Mouse (Mus musculus): Measurements from ENCODE around the gene Cdk5rap2. TPM values are rescaled to one million over a fixed set of nuclear protein-coding genes. Genes with fewer than 3 reads are reported as not detected.

The Cdk5rap2 gene
- polyA plus RNA-seq, 1 experiment from 2014 or later: 20.2 TPM

GRCm38 (mm10) chr4:70402109-70402819 lies 8.0 kb downstream of the Cdk5rap2 start:
- WGBS: 71% methylated on average over 9 of the region's 9 CpGs
- ATAC-seq (ENCODE audit: low FRiP score) (peak; percentile 62; the same call in 1 of the 2 replicates), DNase-seq (ENCODE audit: low spot score) (peak; percentile 25)
- Histone ChIP-seq H3K9ac (ENCODE audit: low read depth, low read length) (no peak overlapping the region), H3K4me3 (ENCODE audit: low read depth, low read length) (no peak overlapping the region), H3K36me3 (ENCODE audit: control insufficient read depth, insufficient read depth, low read length) (no peaks in the 10 kb centered on the region), H3K9me3 (ENCODE audit: control insufficient read depth, low read length) (no peaks in the 10 kb centered on the region), H3K27me3 (ENCODE audit: control insufficient read depth, insufficient read depth, low read length) (no peaks in the 10 kb centered on the region), H3K4me2 (replicated peaks; ENCODE audit: low read depth, low read length) (no peak overlapping the region), H3K4me1 (replicated peaks; ENCODE audit: control insufficient read depth, insufficient read depth, low read length) (no peaks in the 10 kb centered on the region), H3K27ac (ENCODE audit: low read depth, low read length) (no peak overlapping the region)

DNA sequence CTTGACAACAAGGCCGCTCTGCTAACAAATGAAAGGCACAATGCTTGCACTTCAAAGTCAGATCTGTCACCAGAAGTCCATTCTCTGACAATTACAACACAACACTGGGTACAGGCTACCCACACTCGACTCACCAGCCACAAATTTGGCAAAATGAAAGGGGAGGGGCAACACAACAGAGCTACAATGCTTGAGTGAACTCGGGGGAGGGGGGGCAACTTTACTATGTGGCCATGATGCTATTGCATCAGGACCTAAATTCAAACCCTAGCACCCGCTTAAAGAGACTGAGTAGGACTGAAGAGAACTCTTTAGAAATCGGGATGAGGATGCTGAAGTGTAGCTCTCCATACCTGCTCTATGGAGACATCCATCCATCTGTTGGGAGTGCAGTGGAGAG lies 10.8 kb downstream of the Cdk5rap2 start:
- no peak overlapping the region for H3K4me3 ChIP-seq (ENCODE audit: low read depth, low read length)
- DNase-seq (ENCODE audit: low spot score) (no peak), ATAC-seq (ENCODE audit: low FRiP score) (no peak)
- H3K9ac ChIP-seq (ENCODE audit: low read depth, low read length): no peak overlapping the region
- no peak overlapping the region for H3K27ac ChIP-seq (ENCODE audit: low read depth, low read length)
- no peak overlapping the region for H3K4me2 ChIP-seq (replicated peaks; ENCODE audit: low read depth, low read length)
- H3K9me3 ChIP-seq (ENCODE audit: control insufficient read depth, low read length): no peaks in the 10 kb centered on the region
- no peaks in the 10 kb centered on the region for H3K27me3 ChIP-seq (ENCODE audit: control insufficient read depth, insufficient read depth, low read length)
- H3K4me1 ChIP-seq (replicated peaks; ENCODE audit: control insufficient read depth, insufficient read depth, low read length): no peaks in the 10 kb centered on the region
- H3K36me3 ChIP-seq (ENCODE audit: control insufficient read depth, insufficient read depth, low read length): no peaks in the 10 kb centered on the region
- 80% methylated on average over 5 of the region's 5 CpGs for WGBS

- H3K4me1 ChIP-seq (replicated peaks; ENCODE audit: control insufficient read depth, insufficient read depth, low read length): no peaks in the 10 kb centered on the region
- DNase-seq (ENCODE audit: low spot score): no peak
- no peak overlapping the region for H3K4me2 ChIP-seq (replicated peaks; ENCODE audit: low read depth, low read length)
- H3K27ac ChIP-seq (ENCODE audit: low read depth, low read length): no peak overlapping the region
- no peak overlapping the region for H3K9ac ChIP-seq (ENCODE audit: low read depth, low read length)
- H3K4me3 ChIP-seq (ENCODE audit: low read depth, low read length): no peak overlapping the region
- no peak for ATAC-seq (ENCODE audit: low FRiP score)
- H3K27me3 ChIP-seq (ENCODE audit: control insufficient read depth, insufficient read depth, low read length): no peaks in the 10 kb centered on the region
- H3K9me3 ChIP-seq (ENCODE audit: control insufficient read depth, low read length): no peaks in the 10 kb centered on the region
- no peaks in the 10 kb centered on the region for H3K36me3 ChIP-seq (ENCODE audit: control insufficient read depth, insufficient read depth, low read length)
- 85% methylated on average over 2 of the region's 2 CpGs for WGBS
These were observed 11.2 kb downstream of the Cdk5rap2 start for GRCm38 (mm10) chr4:70399074-70399473.

- no peak for ATAC-seq (ENCODE audit: low FRiP score)
- no peaks in the 10 kb centered on the region for H3K4me1 ChIP-seq (replicated peaks; ENCODE audit: control insufficient read depth, insufficient read depth, low read length)
- no peak overlapping the region for H3K27ac ChIP-seq (ENCODE audit: low read depth, low read length)
- DNase-seq (ENCODE audit: low spot score): no peak
- no peak overlapping the region for H3K4me3 ChIP-seq (ENCODE audit: low read depth, low read length)
- no peak overlapping the region for H3K9ac ChIP-seq (ENCODE audit: low read depth, low read length)
- no peaks in the 10 kb centered on the region for H3K27me3 ChIP-seq (ENCODE audit: control insufficient read depth, insufficient read depth, low read length)
- no peaks in the 10 kb centered on the region for H3K9me3 ChIP-seq (ENCODE audit: control insufficient read depth, low read length)
- H3K4me2 ChIP-seq (replicated peaks; ENCODE audit: low read depth, low read length): no peak overlapping the region
- WGBS: 85% methylated on average over 4 of the region's 4 CpGs
- no peaks in the 10 kb centered on the region for H3K36me3 ChIP-seq (ENCODE audit: control insufficient read depth, insufficient read depth, low read length)
These were observed 12.2 kb downstream of the Cdk5rap2 start for GRCm38 (mm10) chr4:70398088-70398487.

DNA sequence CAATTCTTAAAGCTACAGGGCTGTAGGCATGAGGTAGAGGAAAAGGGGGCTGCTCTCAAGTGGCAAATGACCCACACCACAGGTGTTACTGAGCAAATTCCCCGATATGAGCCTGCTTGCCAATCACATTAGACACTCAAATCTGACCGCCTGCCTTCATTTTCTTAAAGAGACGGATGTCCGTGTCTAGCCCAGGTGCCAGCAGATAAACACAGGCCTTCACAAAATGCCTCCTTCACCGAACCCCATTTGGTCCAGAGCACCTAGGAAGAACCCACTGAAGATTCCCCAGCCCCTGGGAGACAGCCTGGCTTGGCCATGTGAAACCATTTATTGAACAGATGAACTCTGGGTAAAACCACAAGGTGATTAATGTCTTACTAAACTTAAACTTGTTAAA lies 13.5 kb downstream of the Cdk5rap2 start:
- Histone ChIP-seq H3K4me3 (ENCODE audit: low read depth, low read length) (no peak overlapping the region), H3K27ac (ENCODE audit: low read depth, low read length) (no peak overlapping the region), H3K27me3 (ENCODE audit: control insufficient read depth, insufficient read depth, low read length) (no peaks in the 10 kb centered on the region), H3K9me3 (ENCODE audit: control insufficient read depth, low read length) (no peaks in the 10 kb centered on the region), H3K4me1 (replicated peaks; ENCODE audit: control insufficient read depth, insufficient read depth, low read length) (no peaks in the 10 kb centered on the region), H3K4me2 (replicated peaks; ENCODE audit: low read depth, low read length) (no peak overlapping the region), H3K36me3 (ENCODE audit: control insufficient read depth, insufficient read depth, low read length) (no peaks in the 10 kb centered on the region), H3K9ac (ENCODE audit: low read depth, low read length) (no peak overlapping the region)
- WGBS: 90% methylated on average over 5 of the region's 5 CpGs
- no peak for DNase-seq (ENCODE audit: low spot score)
- no peak for ATAC-seq (ENCODE audit: low FRiP score)

DNA sequence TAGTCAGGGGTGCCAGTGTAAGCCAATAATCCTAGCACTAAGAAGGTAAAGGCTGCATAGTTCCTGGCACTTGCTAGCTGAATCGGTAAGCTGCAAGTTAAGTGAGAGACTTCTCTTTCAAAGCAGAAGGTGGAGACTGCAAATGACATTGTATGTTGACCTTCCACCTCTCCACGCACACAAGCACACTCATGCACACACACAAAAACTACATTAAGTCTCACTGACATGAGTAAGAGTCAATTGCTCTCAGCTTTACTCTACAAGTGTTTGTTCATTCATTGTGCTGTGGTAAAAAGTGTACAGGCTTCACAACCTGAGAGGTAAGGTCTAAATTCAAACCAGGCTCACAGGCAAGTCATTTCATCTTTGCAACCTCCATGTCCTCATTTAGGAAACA lies 15.5 kb downstream of the Cdk5rap2 start:
- H3K36me3 ChIP-seq (ENCODE audit: control insufficient read depth, insufficient read depth, low read length): no peaks in the 10 kb centered on the region
- DNase-seq (ENCODE audit: low spot score): no peak
- WGBS: 91% methylated on average over 2 of the region's 2 CpGs

DNA sequence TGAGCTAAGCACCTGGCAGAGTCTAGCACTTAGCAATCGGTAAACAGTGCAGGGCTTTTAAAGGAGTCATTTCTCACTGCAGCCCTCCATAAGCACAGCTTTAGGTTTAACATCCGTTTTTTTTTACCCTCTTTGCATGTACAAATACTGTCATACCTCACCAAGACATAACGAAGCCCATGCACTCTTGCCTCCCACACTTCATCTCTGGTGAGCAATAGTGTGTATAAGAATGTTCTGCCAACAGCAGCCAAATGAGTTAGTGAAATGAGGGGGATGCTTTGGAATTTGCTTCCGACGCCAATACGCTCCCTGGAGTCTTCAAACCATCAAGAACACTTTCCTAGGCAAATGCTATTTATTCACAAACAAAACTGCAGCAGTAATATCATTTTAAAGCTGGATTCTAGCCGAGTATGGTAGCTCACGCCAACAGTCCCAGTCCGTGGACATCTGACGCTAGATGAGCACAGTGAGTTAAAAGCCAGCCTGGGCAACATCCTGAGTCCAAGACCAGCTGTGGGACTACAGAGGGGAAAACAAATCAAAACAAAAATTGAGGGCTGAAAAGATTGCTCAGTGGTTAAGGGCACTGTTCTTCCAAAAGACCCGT lies 18.4 kb downstream of the Cdk5rap2 start:
- Histone ChIP-seq H3K4me1 (replicated peaks; ENCODE audit: control insufficient read depth, insufficient read depth, low read length) (no peaks in the 10 kb centered on the region), H3K36me3 (ENCODE audit: control insufficient read depth, insufficient read depth, low read length) (no peaks in the 10 kb centered on the region), H3K9ac (ENCODE audit: low read depth, low read length) (no peak overlapping the region), H3K27ac (ENCODE audit: low read depth, low read length) (no peak overlapping the region), H3K9me3 (ENCODE audit: control insufficient read depth, low read length) (no peaks in the 10 kb centered on the region), H3K4me3 (ENCODE audit: low read depth, low read length) (no peak overlapping the region), H3K4me2 (replicated peaks; ENCODE audit: low read depth, low read length) (no peak overlapping the region), H3K27me3 (ENCODE audit: control insufficient read depth, insufficient read depth, low read length) (no peaks in the 10 kb centered on the region)
- 92% methylated on average over 11 of the region's 11 CpGs for WGBS
- DNase-seq (ENCODE audit: low spot score): no peak
- no peak for ATAC-seq (ENCODE audit: low FRiP score)

More for the DNA sequence above, 15.5 kb downstream of the Cdk5rap2 start:
- H3K4me3 ChIP-seq (ENCODE audit: low read depth, low read length): no peak overlapping the region
- no peak overlapping the region for H3K4me2 ChIP-seq (replicated peaks; ENCODE audit: low read depth, low read length)
- no peaks in the 10 kb centered on the region for H3K9me3 ChIP-seq (ENCODE audit: control insufficient read depth, low read length)
- no peak overlapping the region for H3K9ac ChIP-seq (ENCODE audit: low read depth, low read length)
- H3K4me1 ChIP-seq (replicated peaks; ENCODE audit: control insufficient read depth, insufficient read depth, low read length): no peaks in the 10 kb centered on the region
- no peaks in the 10 kb centered on the region for H3K27me3 ChIP-seq (ENCODE audit: control insufficient read depth, insufficient read depth, low read length)
- no peak for ATAC-seq (ENCODE audit: low FRiP score)
- no peak overlapping the region for H3K27ac ChIP-seq (ENCODE audit: low read depth, low read length)

- Histone ChIP-seq H3K9me3 (ENCODE audit: control insufficient read depth, low read length) (no peaks in the 10 kb centered on the region), H3K9ac (ENCODE audit: low read depth, low read length) (no peak overlapping the region), H3K4me1 (replicated peaks; ENCODE audit: control insufficient read depth, insufficient read depth, low read length) (no peaks in the 10 kb centered on the region), H3K27ac (ENCODE audit: low read depth, low read length) (no peak overlapping the region), H3K4me3 (ENCODE audit: low read depth, low read length) (no peak overlapping the region), H3K4me2 (replicated peaks; ENCODE audit: low read depth, low read length) (no peak overlapping the region), H3K36me3 (ENCODE audit: control insufficient read depth, insufficient read depth, low read length) (no peaks in the 10 kb centered on the region), H3K27me3 (ENCODE audit: control insufficient read depth, insufficient read depth, low read length) (no peaks in the 10 kb centered on the region)
- DNase-seq (ENCODE audit: low spot score) (no peak), ATAC-seq (ENCODE audit: low FRiP score) (no peak)
- WGBS: 87% methylated on average over 9 of the region's 9 CpGs
These were observed 19.2 kb downstream of the Cdk5rap2 start for GRCm38 (mm10) chr4:70391073-70391472.

GRCm38 (mm10) chr4:70386206-70386605 lies 24.0 kb downstream of the Cdk5rap2 start:
- Histone ChIP-seq H3K4me2 (replicated peaks; ENCODE audit: low read depth, low read length) (no peak overlapping the region), H3K9me3 (ENCODE audit: control insufficient read depth, low read length) (no peaks in the 10 kb centered on the region), H3K27ac (ENCODE audit: low read depth, low read length) (no peak overlapping the region), H3K4me3 (ENCODE audit: low read depth, low read length) (no peak overlapping the region), H3K9ac (ENCODE audit: low read depth, low read length) (no peak overlapping the region), H3K27me3 (ENCODE audit: control insufficient read depth, insufficient read depth, low read length) (no peaks in the 10 kb centered on the region), H3K36me3 (ENCODE audit: control insufficient read depth, insufficient read depth, low read length) (no peaks in the 10 kb centered on the region), H3K4me1 (replicated peaks; ENCODE audit: control insufficient read depth, insufficient read depth, low read length) (no peaks in the 10 kb centered on the region)
- 93% methylated on average over 5 of the region's 5 CpGs for WGBS
- ATAC-seq (ENCODE audit: low FRiP score): no peak
- DNase-seq (ENCODE audit: low spot score): no peak

Measured in hindbrain, embryonic 11.5 days (tissue).